Mouse (Mus musculus) urinary bladder, postnatal 4 days (tissue): ENCODE measurements around the gene Epo.
A peak's percentile ranks its signal among the peaks of the same experiment; 100 is the strongest.

Source experiments
- DNase-seq, 2 experiments: peaks; one replicate each; pipeline ENCODE4 v3.0.0; 2021 to 2022; ENCODE audit warnings: low spot score in 2 of 2

Gene Epo

DNA sequence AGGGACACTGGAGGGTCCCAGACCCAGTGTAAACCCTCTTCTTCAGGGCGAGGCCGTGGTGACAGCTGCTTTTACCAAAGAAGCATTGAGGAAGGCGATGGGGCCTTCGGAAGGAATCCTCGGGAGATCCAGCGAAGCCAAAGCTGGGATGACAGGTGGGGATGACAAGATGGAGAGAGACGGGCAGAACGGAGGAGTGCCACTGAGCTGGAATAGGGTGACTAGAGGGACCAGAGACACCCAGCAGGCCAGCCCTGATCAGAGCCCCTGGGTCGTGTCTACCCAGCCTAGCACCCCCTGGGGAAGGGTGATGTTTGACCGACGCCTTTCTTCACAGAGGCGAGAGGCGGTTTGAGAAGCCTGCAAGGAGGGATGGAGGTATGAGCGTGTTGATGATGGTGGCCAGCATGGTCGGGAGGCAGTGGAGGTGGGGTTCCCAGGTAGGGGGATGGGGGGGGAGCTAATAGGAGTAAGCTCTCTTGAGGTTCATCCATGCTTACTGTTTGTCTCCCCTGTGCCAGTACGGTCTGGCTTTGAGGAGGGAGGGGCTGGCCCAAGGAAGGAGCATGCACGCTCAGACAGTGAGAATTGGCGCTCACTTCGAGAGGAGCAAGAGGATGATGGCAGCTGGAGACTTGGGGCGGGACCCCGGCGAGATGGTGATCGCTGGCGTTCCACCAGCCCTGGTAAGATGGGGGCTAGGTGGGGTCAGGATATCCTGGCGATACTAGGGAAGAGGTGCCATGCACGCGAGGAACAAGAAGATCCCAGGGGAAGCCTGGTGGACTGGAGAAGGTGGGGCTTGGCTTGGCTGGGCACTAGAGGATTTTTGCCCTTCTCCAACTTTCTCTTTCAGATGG, 13.1 kb downstream of the Epo start:
- no peak for DNase-seq

- no peak for DNase-seq
These were observed 14.6 kb downstream of the Epo start, which contains the start of gene Gigyf1 for GRCm38 (mm10) chr5:137518436-137518835. TSS of gene Gigyf1 (plus strand) at chr5:137518548.

DNA sequence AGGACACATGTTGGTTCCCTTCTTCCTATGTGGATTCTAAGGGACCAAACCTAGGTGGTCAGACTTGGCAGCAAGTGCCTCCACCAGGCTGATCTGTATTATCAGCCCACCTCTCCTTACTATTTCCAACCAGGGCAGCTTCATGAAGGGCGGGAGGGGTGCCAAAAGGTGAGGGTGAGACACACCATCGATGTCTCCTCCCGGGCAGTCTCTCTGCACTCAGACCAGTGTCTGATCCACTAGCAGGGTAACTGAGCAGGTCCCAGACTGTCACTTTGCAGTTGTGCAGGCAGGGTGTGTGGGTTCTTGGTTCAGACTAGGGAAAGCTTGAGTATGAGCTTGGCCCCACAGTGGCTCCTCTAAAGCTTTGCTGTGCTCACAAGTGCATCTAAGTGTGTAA, 18.2 kb downstream of the Epo start:
- no peak for DNase-seq

GRCm38 (mm10) chr5:137513951-137514721, 18.9 kb downstream of the Epo start:
- no peak for DNase-seq

DNA sequence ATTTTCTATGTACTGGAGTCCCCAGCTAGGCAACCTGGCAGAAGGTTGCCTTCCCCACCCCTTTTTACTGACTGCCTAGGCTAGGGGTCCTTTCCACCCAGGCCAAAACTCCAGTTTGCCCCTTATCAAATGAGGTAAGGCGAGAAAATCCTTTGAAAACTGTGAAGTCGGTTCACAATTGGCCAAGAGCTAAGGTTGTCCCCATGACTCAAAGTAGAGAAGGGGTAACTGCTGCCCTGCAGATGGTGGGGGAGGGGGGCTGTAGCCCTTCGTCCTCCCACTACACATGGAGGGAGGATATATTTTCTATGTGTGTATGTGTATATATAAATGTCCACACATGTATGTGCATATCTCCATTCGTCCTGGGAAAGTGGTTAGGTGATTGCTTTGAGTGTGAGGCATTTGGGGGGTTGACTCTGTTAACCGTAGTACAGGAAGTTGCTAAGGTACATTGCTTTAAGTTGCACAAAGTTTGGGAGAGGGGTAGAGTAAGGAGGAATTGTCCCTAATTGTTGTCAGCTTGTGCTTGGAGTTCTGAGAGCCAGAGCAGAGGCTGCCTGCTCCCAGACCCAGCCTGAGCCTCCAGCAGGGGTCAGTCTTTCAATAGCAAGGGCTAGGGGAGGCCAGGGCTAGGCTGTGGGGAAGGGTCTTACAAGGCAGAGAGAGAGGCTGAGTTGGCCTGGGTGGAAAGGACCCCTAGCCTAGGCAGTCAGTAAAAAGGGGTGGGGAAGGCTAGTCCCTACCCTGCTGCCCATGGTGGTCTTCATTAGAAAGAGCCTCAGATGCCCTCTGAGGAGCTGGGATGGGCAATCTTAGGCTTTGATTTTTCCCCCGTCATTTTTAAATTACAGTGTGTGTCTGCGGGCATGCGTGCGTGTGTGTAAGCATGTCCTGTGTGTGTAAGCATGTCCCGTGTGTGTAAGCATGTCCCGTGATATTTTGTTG, 19.9 kb downstream of the Epo start:
- DNase-seq = no peak

- no peak for DNase-seq
These were observed 21.3 kb downstream of the Epo start for GRCm38 (mm10) chr5:137511706-137512105.

DNA sequence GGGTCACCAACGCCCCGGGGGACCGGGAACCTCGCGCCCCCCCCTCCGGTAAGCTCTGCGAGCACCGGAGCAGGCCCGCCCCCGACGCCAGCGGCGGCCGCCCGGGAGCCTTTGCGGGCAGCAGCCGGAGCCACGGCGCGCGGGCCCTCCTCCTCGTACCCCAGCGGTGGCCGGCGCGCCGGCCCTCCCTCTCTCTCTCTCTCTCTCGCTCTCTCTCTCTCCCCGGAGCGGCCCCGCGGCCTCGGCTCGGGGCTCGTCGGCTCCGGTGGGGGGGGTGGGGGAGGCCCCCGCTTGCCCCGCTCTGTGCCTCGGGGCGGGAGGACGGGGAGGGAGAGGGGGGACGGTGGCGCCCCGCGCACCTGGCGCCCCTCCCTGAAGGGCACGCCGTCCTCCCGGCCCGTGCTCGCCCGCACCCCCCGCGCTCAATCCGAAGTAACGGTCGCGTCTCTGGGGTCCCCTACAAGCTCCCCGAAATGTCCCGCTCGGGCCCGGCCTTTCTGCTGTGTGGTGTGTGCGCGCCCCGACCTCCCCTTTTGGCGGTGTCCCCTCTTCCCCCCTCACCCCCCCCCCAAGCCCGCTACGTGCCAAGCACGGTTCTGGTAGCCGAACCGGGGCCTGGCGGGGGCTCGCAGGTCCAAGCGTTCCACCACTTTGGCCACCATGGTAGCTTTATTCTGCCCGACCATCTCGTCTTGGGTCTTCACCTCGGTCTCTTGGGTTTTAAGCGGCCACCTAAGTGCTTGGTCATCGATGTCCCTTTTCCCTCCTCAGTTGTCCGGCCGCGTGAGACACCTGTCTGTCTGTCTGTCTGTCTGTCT, 22.3 kb downstream of the Epo start:
- DNase-seq = no peak

DNA sequence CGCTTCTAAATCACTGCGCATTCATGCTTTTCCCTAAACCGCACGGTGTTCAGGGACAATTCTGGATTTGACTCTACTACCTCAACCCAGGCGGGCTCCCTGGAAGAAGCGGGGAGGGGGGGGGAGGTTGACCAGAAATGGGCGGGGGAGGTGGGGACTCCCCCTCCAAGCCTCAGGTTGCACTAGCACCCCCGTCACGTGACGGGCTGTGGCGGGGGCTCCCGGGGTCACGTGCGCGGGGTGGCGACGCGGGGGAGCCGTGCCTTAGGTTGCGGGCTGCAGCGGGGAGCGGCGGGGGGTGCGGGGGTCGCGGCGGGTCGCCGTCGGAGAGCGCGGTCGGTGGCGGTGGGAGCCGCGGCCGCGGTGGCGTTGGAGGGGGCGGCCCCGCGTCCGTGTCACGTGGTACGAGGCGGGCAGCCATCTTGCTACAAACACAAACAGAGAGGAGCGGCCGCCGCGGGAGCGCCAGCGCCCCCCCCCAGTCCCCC, 23.0 kb downstream of the Epo start:
- peak; percentile 80 for DNase-seq

- DNase-seq = no peak
These were observed 29.0 kb downstream of the Epo start for GRCm38 (mm10) chr5:137504041-137504440.

DNA sequence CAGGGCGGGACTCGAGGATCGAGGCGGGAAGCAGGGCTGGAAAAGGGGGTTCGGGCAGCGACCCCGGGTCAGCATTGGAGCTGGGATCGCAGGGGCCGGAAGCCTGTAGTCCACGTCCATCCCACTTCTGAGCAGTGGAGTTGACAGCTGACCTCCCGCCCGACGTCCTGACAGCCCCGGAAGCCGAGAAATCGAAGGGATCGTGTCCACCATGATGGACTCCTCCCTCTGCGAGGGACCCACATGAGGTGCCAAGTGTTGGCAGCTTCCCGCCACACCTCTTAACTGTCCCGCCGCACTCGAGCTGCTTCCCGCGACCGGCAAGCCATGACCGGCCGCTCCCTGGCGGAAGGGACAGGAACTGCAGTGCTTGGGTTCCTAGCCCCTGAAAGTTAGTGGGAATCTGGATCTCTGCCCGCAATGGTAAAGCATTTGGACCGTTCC, 30.4 kb downstream of the Epo start:
- peak in 1 of 2 experiments; percentile 89 for DNase-seq

- peak; percentile 100 for DNase-seq
These were observed 31.1 kb downstream of the Epo start, which contains the start of gene Pop7 for GRCm38 (mm10) chr5:137501709-137502666. TSS of gene Pop7 (minus strand) at chr5:137502518.

- no peak for DNase-seq
These were observed 32.9 kb downstream of the Epo start for GRCm38 (mm10) chr5:137500186-137500585.

GRCm38 (mm10) chr5:137493831-137494230, 39.2 kb downstream of the Epo start:
- DNase-seq = no peak

DNA sequence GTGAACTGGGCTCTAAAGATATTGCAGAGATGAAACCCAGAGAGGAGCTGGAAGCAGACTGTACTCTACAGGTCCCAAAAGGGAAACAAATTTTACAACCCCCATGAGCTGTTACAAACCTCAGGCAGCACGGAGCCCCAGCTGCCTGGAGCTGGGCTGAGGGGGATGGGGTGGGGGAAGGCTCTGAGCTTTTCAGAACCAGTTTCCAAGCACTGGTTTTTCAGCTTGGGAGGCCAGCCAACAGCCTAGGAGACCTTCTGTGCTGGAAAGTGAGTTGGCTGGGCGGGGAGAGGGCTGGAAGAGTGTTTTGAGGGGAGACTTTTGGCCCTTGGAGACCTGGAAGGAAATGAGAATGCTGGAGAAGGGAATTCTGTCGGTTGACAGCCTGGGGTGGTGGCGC, 41.5 kb downstream of the Epo start:
- peak in 1 of 2 experiments; percentile 46 for DNase-seq

GRCm38 (mm10) chr5:137487616-137488015, 45.4 kb downstream of the Epo start:
- DNase-seq = no peak

- no peak for DNase-seq
These were observed 47.2 kb downstream of the Epo start for GRCm38 (mm10) chr5:137485851-137486155.

DNA sequence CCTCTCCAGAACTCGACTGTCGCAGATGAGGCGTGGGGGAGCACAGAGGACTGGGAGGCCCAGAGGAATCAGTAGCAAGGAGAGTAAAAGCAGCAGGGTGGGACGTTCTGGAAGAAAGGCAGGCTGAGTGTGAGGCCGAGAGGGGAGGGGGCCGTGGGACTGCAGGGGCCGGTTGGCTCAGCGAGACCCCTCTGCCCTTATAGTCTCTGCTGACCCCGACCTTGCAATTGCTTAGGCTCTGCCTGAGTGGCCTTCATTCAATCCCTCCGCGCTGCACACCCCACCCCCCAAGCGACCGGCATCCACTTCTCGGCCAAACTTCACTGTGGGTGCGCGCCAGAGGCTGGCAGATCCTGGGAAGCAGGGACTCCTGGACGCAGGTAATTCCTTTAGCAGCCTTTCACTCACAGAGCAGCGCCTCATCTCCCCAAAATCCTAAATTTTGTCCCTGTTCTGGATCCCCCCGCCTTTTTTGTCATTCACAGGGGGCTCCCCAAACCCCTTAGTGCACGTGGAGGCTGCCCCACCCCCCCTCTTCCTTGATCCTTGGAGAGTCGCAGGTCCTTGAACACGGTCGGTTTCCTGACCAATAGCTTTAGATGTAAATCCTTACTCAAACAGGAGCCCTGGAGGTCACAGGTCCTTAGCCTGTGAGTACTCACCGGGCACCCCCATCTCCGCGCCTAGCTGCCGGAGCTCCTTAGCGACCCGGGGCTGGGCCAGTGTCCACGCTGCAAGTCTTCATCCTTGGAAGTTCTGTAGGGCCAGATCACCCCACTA, 47.8 kb downstream of the Epo start:
- DNase-seq = no peak

DNA sequence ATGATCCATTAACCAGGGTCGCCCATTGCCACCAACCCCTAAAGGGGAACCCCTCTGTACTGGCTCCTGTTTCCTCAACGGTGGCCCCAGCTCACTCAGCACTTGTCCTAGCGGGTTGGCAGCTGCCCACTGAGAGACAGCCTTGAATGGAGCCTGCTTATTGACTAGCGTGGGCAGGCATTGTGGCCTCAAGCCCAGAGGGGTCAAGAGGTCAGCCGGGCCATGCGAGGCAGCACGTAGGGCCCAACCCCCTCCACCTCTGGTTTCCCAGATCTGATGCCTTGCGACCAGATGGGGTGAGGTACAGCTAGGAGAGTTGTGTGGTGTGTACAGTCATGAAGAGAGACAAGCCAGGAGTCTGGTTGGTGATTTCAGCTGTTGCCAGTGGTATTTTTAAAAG, 51.1 kb downstream of the Epo start:
- no peak for DNase-seq

DNA sequence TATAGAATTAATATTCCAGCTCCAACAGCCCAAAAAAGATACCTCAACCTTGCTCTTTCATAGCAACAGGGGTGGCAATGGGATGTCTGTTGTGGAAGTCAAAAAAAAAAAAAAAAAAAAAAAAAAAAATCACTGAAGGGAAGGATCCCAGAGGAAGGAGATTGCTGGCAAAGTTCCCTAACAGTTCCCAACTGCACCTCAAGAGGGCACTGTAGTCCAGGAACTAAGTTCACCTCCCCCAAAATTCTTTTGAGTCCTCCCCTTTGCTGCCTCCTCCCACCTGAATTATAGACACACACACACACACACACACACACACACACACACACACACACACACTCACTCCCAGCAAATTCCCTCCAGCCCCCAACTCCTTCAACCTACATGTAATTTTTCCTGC, 51.9 kb downstream of the Epo start:
- peak; percentile 64 to 83 for DNase-seq
